Mouse (Mus musculus) liver, postnatal 0 days (tissue): Measurements from ENCODE around the gene Fbxo34. TPM values are rescaled to one million over a fixed set of nuclear protein-coding genes. Genes with fewer than 3 reads are reported as not detected.

Experiments
- ATAC-seq: fragments of 200-750 bp; cut with Nextera tagmentation; 2 replicates; pipeline ENCODE4 v1.8.0; 2017; ENCODE audit warnings: mild to moderate bottlenecking, moderate library complexity
- DNase-seq: peaks from one replicate; pipeline ENCODE4 v3.0.0-alpha.2; 2016
- H3K27ac ChIP-seq: fragments of 300-500 bp; sonication (generic); 2 replicates; pipeline ENCODE4 v1.5.1; 2014; ENCODE audit warnings: antibody characterized with exemption, moderate library complexity, mild to moderate bottlenecking, low read depth
- H3K27me3 ChIP-seq: fragments of 300-500 bp; sonication (generic); 2 replicates; pipeline ENCODE4 v1.6.1; 2014; ENCODE audit warnings: low read length, control low read depth, mixed read lengths; ENCODE audit not compliant: insufficient read depth
- H3K36me3 ChIP-seq: fragments of 300-500 bp; sonication (generic); replicated peaks from 2 replicates; pipeline ENCODE4 v1.6.1; 2014; ENCODE audit warnings: mild to moderate bottlenecking, control low read depth, low read length, moderate library complexity, mixed read lengths; ENCODE audit not compliant: insufficient read depth
- H3K4me1 ChIP-seq: fragments of 300-500 bp; sonication (generic); 2 replicates; pipeline ENCODE4 v1.6.1; 2014; ENCODE audit warnings: antibody characterized with exemption, mild to moderate bottlenecking, control low read depth; ENCODE audit not compliant: insufficient read depth
- H3K4me2 ChIP-seq: fragments of 300-500 bp; sonication (generic); 2 replicates; pipeline ENCODE4 v1.6.1; 2014; ENCODE audit warnings: low read depth, mild to moderate bottlenecking, low read length, moderate library complexity, mixed read lengths
- H3K4me3 ChIP-seq: fragments of 300-500 bp; sonication (generic); 2 replicates; pipeline ENCODE4 v1.5.1; 2014; ENCODE audit warnings: low read depth, low read length
- H3K9ac ChIP-seq: fragments of 300-500 bp; sonication (generic); replicated peaks from 2 replicates; pipeline ENCODE4 v1.6.1; 2014; ENCODE audit warnings: mild to moderate bottlenecking, moderate library complexity
- H3K9me3 ChIP-seq: fragments of 300-500 bp; sonication (generic); 2 replicates; pipeline ENCODE4 v1.6.1; 2016; ENCODE audit warnings: mild to moderate bottlenecking, control low read depth, low read length, mixed read lengths
- CTCF ChIP-seq: sonication (generic); IDR thresholded peaks from 2 replicates; pipeline ENCODE4 v1.5.1; 2016; ENCODE audit warnings: antibody characterized with exemption, low read depth
- EP300 ChIP-seq: IDR thresholded peaks from 2 replicates; pipeline ENCODE4 v1.6.1; 2016; ENCODE audit warnings: antibody characterized with exemption, low read depth, mild to moderate bottlenecking
- WGBS: fragments of 180-500 bp; shearing (Covaris S2); extraction: QIAGEN DNeasy Blood & Tissue Kit; methylation state at CpG from one replicate; pipeline ENCODE4 v1.1.7; 2014; ENCODE audit not compliant: insufficient replicate concordance; 5-methylcytosine and 5-hydroxymethylcytosine counted together
- polyA plus RNA-seq: library from polyadenylated mRNA; unstranded; fragments of >200 nt; fragmentation: Nextera tagmentation; extraction: Ambion mirVana; gene quantifications from 2 replicates; pipeline ENCODE4 v1.2.1, GENCODE M21; 2015

The Fbxo34 gene
- polyA plus RNA-seq, 1 experiment from 2014 or later = 22.1 TPM

DNA sequence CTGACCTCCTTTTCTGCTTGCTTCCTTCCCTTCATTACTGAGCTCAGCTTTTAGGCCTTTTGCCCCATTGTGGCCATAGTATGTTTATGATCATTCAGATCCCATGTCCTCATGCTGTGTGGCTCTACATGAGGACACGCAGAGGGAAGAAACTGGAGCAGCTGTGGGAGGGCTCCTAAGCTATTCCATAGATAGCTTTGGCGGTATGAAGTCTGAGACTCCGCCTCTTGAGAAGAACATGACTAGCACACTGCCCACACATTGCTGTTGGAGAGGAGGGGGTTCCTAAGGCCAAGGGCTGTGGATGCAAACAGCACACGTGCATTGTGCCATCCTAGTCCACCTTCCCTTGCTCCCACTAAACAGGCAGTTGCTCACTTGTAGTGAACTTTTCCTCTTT lies 26.0 kb downstream of the Fbxo34 start:
- DNase-seq = no peak
- no peak for TF ChIP-seq CTCF
- TF ChIP-seq EP300 = no peak
- Histone ChIP-seq H3K27me3 (no peaks in the 10 kb centered on the region), H3K9me3 (no peaks in the 10 kb centered on the region), H3K36me3 (0 out of 2 replicates have a peak, but pooled peaks cover 9% of the 10 kb centered on the region), H3K27ac (no peak overlapping the region), H3K4me1 (peaks cover 28% of the 10 kb centered on the region), H3K4me3 (no peak overlapping the region), H3K4me2 (no peak overlapping the region), H3K9ac (no peak overlapping the region)
- ATAC-seq = no peak
- WGBS = 86% methylated on average over 4 of the region's 4 CpGs

DNA sequence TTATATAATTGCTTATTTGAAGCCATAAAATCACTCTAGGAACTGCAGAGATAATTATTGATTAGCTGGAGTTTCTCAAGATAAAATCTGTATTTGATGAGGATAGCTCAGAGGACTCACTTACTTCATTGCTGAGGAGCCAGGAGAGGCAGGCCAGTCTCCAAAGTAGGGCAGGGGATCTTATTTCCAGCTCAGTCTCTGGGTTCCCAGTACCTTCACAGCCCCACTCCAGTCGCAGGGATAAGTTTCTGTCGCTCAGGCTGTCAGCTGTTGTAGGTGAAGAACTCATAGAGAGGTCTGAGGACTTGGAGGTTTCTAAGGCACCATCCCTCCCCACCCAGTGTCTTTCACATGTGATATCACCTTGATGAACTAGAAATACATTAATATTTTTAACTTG lies 27.5 kb downstream of the Fbxo34 start:
- Histone ChIP-seq H3K4me1 (peaks cover 31% of the 10 kb centered on the region), H3K27me3 (no peaks in the 10 kb centered on the region), H3K4me3 (no peak overlapping the region), H3K9ac (no peak overlapping the region), H3K9me3 (no peaks in the 10 kb centered on the region), H3K4me2 (no peak overlapping the region), H3K36me3 (0 out of 2 replicates have a peak, but pooled peaks cover 9% of the 10 kb centered on the region), H3K27ac (no peak overlapping the region)
- WGBS = 78% methylated on average over 2 of the region's 2 CpGs
- no peak for DNase-seq
- no peak for ATAC-seq
- TF ChIP-seq EP300 = no peak
- TF ChIP-seq CTCF = no peak

DNA sequence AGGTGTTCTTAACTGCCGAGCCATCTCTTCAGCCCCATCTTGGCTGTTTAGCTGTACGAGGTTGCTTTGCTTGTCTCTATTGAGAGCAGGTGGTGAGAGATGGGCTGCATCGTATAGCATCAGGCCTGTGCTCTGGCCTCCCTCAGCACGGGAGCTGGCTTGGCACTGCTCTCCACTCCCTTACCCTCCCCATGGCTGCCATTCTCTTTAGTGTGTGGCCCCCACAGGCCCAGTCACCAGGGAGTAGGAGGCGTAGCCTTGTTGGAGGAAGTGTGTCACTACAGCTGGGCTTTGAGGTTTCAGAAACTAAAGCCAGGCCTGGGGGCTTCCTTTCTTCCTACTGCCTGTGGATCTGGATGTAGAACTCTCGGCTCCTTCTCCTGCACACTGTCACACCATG lies 32.0 kb downstream of the Fbxo34 start:
- H3K4me3 ChIP-seq = no peak overlapping the region
- H3K9me3 ChIP-seq = no peaks in the 10 kb centered on the region
- ATAC-seq (no peak), DNase-seq (no peak)
- peaks cover 13% of the 10 kb centered on the region for H3K4me1 ChIP-seq
- TF ChIP-seq EP300 (no peak), CTCF (no peak)
- H3K27ac ChIP-seq = no peak overlapping the region
- H3K36me3 ChIP-seq = 0 out of 2 replicates have a peak, but pooled peaks cover 2% of the 10 kb centered on the region
- 76% methylated on average over 6 of the region's 6 CpGs for WGBS
- H3K4me2 ChIP-seq = no peak overlapping the region
- H3K9ac ChIP-seq = no peak overlapping the region
- no peaks in the 10 kb centered on the region for H3K27me3 ChIP-seq

DNA sequence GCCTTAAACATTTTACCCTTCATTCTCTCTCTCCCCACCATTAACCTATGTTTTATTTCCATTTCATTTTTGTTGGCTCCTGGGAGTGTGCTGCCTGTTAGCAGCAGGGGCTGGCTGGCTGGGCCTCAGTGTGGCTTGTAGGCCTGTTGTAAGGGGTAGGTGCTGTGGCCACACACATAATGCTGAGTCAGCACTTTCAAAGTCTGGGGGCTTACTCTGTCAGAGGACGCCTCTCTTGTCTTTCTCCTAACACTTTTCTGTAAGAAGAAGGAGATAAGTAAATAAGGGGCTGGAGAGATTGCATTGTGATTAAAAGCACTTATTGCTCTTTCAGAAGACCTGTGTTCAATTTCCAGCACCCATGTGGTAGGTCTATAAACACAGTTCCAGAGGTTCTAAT lies 32.9 kb downstream of the Fbxo34 start:
- Histone ChIP-seq H3K36me3 (0 out of 2 replicates have a peak, but pooled peaks cover 2% of the 10 kb centered on the region), H3K9ac (no peak overlapping the region), H3K27ac (no peak overlapping the region), H3K4me3 (no peak overlapping the region), H3K4me2 (no peak overlapping the region), H3K4me1 (peaks cover 15% of the 10 kb centered on the region), H3K27me3 (no peaks in the 10 kb centered on the region), H3K9me3 (no peaks in the 10 kb centered on the region)
- DNase-seq (no peak), ATAC-seq (no peak)
- TF ChIP-seq EP300 (no peak), CTCF (no peak)
- WGBS = 69% methylated on average over 1 of the region's 1 CpGs

DNA sequence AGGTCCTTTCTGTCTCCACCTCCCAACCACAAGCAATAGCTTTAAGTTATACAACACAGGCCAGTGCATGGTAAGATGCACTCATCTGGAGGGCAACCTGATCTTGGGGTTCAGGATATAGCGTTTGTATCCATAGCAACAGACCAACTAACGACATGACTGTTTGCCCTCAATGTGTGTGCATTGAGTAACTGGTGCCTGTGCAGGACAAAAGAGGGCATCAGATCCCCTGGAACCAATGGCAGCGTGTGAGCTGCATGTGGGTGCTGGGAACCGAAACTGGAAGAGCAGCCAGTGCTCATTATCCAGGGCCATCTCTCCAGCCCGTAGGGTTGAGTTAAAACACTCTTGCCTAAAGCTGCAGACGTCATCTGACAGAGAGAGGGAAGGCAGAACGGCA lies 38.5 kb downstream of the Fbxo34 start:
- peak; percentile 55 for ATAC-seq
- 66% methylated on average over 7 of the region's 7 CpGs for WGBS
- no peak for DNase-seq

GRCm38 (mm10) chr14:47489310-47490097 lies 39.3 kb downstream of the Fbxo34 start:
- ATAC-seq (0 out of 2 replicates have a peak, but pooled peaks have one; percentile 12), DNase-seq (no peak)
- no peak overlapping the region for H3K9ac ChIP-seq
- H3K4me1 ChIP-seq = peaks cover 37% of the 10 kb centered on the region
- no peak overlapping the region for H3K4me3 ChIP-seq
- H3K4me2 ChIP-seq = peak overlapping the region; percentile 19; the same call in 1 of the 2 replicates
- 0 out of 2 replicates have a peak overlapping the region, but pooled peaks have one; percentile 36 for H3K27ac ChIP-seq
- no peaks in the 10 kb centered on the region for H3K27me3 ChIP-seq
- no peaks in the 10 kb centered on the region for H3K9me3 ChIP-seq
- TF ChIP-seq CTCF (no peak), EP300 (no peak)
- 47% methylated on average over 10 of the region's 10 CpGs for WGBS
- H3K36me3 ChIP-seq = peaks cover 7% of the 10 kb centered on the region; the same call in 1 of the 2 replicates

More for the DNA sequence above, 38.5 kb downstream of the Fbxo34 start:
- H3K36me3 ChIP-seq = peaks cover 7% of the 10 kb centered on the region; the same call in 1 of the 2 replicates
- peaks cover 37% of the 10 kb centered on the region for H3K4me1 ChIP-seq
- H3K9ac ChIP-seq = no peak overlapping the region
- no peak overlapping the region for H3K4me3 ChIP-seq
- H3K4me2 ChIP-seq = no peak overlapping the region
- H3K27ac ChIP-seq = no peak overlapping the region
- no peaks in the 10 kb centered on the region for H3K9me3 ChIP-seq
- H3K27me3 ChIP-seq = no peaks in the 10 kb centered on the region
- TF ChIP-seq EP300 = no peak
- TF ChIP-seq CTCF = no peak
